Mouse (Mus musculus): Measurements from ENCODE around the gene Pou6f1.
"Not testable (repeated sequence)": the region's sequence is repeated elsewhere in the genome, so short reads cannot be mapped to it uniquely, and the experiment has no call there.

The Pou6f1 gene

DNA sequence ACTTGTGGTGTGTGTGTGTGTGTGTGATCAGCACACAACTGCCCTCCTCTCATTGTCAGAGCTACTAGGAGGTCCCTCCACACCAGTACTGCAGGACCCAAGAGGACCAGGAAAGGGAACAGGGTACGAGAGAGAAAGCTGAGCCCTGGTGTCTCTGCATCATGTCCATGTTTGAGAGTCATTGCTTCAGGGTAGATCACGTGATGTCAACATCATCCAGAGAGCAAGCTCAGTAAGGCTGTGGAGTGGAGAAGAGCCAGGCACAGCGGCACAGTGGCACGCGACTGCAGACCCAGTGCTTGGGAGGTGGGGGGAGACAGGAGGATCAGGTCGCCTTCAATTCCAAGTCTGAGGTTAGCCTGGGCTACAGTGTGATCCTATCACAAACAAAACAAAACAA lies 23.4 kb downstream of the Pou6f1 start:
- no peak for DNase-seq (ENCODE audit: low spot score in 2 of 2)

DNA sequence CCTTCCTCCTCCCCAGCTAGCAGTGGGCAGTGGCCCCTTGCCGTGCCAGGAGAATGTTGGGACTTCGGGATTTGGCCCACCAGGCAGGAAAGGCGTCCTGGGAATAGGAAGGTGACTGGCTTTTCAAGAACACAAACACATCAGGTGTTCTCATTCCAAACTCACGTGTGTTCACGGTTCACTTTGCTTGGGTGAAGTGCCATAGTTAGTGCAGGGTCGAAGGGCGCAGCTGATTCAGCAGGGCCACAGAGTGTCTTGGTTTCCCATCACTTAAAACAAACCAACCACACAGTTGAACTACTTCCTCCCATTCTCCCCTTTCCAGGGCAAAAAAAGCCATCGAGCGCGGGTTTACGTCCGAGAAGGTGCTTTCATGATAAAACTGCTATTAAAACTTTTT lies 24.4 kb downstream of the Pou6f1 start:
- DNase-seq (ENCODE audit: low spot score in 2 of 2), result no peak

DNA sequence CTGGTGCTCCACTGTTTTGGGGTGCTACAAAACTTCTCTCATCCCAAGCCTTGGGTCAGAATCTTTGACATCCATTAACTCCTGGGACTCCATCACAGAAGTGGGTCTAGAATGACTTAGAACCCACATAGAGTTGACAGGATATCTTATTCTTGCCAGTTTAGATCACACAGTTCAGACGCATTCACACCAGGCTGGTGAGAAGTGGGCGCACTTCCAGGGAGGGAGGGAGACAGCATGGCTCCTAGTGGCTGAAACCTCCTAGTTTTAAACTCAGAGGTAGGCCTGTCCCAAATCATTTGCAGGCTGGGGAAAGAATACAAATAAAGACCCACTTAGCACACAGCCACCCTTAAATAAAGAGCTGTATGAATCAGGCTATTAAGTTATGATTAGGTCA lies 25.4 kb downstream of the Pou6f1 start:
- DNase-seq (ENCODE audit: low spot score in 2 of 2), result no peak

DNA sequence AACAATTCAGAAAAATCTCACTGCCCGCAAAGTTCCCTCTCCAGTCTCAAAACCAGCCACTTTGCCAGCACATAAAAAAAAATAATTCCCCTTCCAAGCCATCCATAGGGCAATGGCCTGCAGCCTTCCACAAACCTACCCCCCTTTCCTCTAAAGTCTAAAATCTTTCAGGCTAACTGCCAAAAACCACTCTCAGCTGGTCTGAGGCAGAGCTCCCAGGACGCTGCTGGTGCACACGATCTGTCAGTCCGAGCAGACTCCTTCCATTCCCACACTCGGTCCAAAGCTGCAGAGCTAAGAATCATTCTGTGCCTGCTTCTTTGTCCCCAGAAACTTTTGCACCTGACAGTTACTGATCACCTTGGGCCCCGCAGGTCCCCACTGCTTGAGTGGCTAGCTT lies 25.8 kb downstream of the Pou6f1 start:
- no peak for DNase-seq (ENCODE audit: low spot score in 2 of 2)

DNA sequence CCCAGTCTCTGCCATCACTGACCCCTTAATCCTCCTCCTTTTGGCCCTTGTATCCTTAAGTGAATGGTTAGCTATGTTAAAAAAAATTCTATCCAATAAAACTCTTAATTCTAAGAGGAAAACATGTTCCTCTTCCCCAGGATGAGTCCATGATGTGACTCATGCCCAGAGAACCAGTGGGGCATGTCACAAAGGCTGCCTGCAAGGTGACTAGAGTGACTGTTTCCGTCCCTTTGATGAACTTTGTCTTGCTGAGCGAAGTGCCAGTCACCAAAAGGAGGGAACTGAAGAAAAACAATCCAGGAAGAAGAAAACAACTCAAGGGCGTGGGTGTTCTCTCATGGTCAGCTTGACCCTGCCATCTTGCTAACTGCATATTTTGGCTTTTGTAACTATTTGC lies 30.5 kb downstream of the Pou6f1 start:
- DNase-seq (ENCODE audit: low spot score in 2 of 2), result no peak

DNA sequence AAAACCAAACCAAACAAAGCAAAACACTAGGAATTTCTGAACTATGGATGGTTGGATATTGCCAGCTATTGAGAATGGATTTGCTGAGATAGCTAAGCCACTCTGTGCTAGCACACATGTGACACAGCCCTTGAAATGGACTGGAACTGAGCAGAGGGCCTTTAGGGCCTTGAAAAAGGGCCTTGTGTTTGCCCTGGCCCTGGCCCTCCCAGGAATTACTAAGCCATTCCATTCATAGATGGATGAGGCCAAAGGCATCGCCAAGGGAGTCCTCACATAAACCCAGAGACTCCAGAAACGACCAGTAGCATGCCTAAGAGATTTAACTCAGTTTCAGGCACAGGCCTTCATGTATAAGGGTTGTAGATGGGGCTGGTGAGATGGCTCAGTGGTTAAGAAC lies 33.3 kb downstream of the Pou6f1 start:
- DNase-seq (ENCODE audit: low spot score in 2 of 2), result no peak

DNA sequence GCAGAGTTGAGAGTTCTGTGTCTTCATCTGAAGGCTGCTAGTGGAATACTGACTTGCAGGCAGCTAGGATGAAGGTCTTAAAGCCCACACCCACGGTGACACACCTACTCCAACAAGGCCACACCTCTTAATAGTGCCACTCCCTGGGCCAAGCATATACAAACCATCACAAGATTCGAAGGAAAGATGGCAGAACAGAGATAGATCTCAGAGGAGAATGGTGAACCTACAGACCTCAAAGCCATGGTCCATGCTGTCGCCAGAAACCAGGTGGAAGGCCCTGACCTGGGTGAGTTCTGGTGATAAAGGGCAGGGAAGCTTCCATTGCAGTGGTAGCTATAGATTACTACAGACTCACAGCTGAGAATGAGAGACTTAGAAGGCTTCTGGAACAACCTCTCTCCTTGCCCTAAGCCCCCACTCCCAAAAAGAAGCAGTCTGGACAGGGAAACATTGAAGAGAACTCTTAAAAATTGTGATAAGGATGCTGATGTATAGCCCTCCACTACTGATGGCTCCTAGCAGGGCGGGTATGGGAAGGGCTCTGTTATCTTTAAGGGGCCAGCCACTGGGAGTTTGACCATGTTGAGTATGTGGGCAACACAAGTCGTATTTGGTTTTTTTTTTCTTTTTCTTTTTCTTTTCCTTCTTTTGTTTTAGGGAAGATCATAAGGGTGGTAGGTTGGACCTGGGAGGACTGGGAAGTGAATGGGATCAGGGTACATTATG lies 41.9 kb downstream of the Pou6f1 start:
- DNase-seq (ENCODE audit: low spot score in 2 of 2), result no peak

DNA sequence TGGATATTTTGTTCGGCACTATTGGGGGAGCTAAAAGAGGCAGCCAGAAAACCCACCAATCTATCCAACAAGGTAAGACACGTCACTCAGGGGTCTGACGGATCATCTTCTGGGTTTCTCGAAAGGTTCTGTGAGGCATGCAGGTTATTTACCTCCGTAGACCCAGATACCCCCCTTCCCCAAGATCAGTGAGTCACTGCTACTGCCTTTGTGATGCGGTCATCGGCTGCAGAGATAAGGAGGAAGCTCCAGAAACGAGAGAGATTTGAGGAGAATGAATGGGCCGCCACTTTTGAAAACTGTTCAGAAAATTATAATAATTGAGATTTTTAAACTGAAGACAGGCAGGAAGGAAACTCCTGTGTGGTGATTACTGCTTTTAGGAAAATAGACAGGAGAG lies 43.4 kb downstream of the Pou6f1 start:
- no peak for DNase-seq (ENCODE audit: low spot score in 2 of 2)

DNA sequence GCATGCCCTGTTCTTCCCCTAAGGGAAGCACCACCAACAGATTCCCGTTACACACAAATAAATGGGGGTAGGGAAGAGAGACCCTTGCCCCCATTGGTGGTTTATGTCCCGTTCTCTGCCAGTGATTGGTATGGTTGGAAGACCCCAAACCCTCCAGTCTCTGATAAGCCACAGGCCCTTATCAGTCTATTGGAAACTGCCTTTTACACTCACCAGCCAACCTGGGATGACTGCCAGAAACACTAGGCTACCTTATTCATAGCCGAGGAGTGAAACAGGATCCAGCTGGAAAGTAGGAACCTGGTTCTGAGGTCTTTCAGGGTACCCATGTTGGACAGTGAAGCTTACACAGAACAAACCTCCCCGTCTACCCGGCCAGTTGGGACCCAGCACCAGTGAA lies 43.8 kb downstream of the Pou6f1 start:
- no peak for DNase-seq (ENCODE audit: low spot score in 2 of 2)

DNA sequence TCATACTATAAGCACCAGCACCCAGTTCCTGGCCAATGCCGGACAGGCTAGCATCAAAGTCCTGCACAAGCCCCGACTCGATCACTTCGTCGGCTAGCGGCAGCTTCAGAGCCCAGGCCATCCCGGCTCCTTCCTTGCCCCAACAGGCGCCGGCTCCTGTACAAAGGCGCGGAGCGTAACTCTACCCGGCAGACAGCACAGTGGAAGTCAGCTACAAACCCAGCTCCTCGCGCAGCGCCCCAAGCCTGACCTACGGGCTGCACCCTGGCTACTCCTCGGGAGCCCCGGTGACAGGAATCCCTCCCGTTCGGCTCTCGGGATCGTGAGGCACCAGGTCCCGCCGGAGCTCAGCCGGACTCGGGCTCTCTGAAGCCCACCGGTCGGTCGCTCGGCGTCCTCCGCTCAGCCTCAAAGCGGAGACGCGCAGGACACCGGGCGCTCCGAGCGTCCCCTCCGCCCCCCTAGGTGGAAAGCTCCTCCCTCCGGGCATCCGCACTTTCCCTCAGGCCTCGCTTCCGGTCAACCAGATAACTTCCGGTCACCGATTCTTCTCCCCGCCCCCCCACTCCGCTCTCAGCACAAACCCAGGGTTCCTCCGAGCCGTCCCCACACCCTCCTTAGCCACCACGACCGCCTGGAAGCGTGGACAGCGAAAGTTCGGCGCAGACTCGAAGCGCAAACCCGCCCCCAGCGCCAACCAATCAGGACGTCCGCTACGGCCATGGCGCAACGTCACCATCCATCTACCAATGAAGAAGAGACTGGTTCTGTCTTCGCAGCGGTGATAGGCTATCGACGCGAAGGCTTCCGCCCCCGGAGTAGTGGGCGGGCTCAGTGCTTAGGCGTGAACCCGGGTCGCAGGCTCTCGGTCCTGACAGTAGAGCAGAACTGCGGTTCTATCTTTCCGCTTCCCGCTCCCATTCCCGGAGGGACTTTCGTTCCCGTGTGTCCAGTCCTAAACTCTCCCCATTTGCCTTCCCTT lies 48.2 kb downstream of the Pou6f1 start, which contains the start of gene Tfcp2:
TSS of gene Tfcp2 (minus strand) at position 683 of the 982 bp plus-strand sequence.
- peak; percentile 94 to 97 for DNase-seq (ENCODE audit: low spot score in 2 of 2)

DNA sequence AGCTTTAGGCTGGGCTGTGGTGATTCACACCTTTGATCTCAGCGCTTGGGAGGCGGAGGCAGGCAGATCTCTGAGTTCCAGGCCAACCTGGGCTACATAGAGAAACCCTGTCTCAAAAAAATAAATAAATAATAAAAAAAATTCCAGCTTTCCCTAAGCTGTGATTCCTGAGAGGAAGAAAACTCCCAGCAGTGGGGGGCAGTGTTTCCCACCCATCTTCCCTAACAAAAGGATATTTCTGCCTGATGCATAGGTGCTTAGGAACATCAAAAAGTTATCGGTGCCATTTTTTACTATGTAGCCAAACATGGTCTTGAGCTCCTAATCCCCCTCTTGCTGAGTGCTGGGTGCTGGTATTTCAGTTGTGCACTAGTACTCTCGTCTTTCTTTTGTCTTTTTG lies 49.5 kb downstream of the Pou6f1 start:
- DNase-seq (ENCODE audit: low spot score in 2 of 2), result no peak

DNA sequence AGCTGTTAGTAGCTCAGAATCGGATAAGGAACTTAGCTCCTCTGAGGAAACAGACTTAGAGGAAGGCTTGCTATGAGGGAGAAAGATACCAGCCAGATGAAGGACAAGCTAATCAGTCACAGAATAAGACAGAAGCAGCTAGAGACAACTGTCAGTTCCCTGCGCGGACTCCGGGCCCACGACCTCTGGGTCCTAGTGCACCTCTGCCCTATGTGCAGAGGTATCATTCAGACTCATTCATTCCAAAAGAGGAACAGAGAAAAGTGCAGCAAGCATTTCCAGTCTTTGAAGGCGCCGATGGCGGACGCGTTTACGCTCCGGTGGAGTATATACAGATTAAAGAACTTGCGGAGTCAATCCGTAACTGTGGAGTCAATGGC lies 56.1 kb downstream of the Pou6f1 start:
- not testable (repeated sequence) for DNase-seq (ENCODE audit: low spot score in 2 of 2)

DNA sequence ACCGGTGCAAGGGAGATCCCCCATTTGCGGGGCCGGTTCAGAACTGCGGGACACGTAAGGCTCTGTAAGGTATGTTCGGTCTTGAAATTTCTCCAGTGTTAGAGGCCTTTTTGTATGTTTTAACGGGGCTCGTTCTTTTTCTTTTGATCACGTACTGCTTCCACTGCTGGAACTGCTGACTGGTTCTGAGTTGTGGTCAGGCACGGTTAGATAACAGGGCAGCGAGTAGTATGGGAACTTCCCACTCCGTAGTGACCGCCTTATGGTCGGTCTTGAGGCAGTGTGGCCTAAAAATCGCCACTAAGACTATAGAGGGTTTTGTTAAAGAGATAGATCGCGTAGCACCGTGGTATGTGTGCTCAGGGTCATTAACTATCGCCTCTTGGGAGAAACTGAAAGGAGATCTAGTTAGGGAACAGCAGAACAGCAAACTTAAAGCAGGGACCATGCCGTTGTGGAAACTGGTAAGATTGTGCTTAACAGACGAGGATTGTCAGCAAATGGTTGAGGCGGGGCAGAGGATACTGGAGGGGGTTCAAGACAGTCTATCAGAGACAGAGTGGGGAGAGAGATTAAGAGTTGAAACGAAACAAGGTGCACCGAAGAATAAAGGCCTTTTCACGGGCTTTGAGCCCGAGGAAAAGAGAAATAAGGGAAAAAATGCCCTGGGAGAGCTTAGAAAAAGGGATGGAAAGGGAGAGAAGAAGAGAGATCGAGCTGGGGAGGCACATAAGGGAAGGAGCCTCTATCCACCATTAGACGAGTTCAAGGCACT lies 56.7 kb downstream of the Pou6f1 start:
- DNase-seq (ENCODE audit: low spot score in 2 of 2), result not testable (repeated sequence)

DNA sequence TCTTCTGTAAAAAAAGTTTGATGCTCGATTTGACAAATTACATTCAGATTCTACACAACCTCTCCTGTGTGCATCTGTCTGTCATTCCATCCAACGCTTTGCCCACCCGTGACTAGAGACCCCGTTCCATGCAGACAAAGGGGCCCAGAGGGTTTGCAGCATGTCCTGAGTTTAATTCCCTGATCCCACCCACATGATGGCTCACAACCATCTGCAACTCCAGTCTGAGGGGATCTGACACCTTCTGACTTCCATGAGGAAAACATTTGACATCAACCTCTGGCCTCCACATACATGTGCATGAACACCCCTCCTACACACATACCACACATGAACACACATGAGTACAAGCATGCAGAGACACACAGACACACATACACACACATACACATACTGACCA lies 58.4 kb downstream of the Pou6f1 start:
- DNase-seq (ENCODE audit: low spot score in 2 of 2), result no peak

DNA sequence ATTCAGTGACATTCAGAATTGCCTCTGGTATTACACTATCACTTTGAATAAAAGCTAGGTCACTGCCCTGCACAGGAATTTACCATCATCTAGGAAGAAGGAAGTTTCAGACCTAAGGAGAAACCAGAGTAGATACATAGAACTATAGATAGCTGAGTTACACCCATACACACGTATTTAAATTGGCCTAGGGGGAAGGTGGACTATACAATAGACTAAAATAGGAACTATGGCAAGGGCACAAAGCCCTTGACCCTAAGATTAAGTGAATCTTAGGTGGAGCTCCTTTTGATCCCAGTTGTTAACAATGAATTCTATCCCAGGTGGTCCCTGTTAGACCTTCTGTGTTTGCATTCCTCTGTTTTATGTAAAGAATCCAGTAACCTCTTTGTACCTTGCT lies 58.8 kb downstream of the Pou6f1 start:
- not testable (repeated sequence) for DNase-seq (ENCODE audit: low spot score in 2 of 2)

DNA sequence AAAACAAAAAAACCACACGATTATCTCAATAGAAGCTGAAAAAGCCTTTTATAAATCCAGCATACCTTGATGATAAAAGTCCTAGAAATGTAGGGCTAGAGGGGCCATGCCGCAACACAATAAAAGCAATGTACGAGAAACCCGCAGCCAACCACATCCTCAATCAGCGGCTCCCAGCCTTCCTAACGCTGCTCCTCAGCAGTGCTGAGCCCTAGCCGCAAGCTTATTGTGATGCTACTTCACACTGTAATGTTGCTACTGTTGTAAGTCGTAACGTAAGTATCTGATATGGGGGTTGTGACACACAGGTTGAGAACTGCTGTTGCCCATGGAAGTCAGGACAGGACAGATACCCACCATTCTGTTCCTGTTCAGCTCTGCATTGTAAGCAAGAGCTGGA lies 60.4 kb downstream of the Pou6f1 start:
- DNase-seq (ENCODE audit: low spot score in 2 of 2), result no peak

DNA sequence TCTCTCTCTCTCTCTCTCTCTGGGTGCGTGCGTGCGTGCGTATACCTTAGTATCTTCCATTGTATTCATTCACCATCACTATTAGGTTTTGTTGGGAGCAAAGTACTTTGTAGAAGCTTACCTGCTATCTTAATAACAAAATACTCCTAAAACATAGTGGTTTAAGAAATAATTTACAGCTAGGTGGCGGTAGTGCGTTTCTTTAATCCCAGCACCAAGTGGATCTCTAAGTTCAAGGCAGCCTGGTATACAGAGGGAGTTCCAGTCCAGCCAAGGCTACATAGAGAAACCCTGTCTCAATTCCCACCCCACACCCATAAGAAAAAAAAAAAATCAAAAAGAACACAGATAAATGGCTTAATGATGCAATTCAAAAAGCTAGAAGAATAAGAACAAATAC lies 61.9 kb downstream of the Pou6f1 start:
- no peak for DNase-seq (ENCODE audit: low spot score in 2 of 2)

DNA sequence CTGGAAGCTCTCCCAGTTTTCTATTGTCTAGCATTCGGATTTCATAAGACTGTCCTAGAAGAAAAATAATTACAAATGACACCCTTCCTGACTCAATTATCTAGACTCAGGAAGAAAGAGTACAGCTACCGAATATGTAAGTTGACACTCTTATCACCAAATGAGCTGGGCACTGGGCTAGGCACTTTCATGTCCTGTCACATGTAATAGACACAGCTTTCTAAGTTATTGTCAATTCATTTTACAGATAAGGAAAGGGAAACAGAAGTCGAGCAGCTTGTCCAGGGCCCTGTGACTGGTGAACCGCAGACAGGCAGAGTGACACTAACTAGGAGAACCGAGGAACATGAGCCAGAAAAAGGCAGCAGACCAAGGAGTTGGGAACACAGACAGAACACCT lies 71.9 kb downstream of the Pou6f1 start:
- DNase-seq (ENCODE audit: low spot score in 2 of 2), result no peak

DNA sequence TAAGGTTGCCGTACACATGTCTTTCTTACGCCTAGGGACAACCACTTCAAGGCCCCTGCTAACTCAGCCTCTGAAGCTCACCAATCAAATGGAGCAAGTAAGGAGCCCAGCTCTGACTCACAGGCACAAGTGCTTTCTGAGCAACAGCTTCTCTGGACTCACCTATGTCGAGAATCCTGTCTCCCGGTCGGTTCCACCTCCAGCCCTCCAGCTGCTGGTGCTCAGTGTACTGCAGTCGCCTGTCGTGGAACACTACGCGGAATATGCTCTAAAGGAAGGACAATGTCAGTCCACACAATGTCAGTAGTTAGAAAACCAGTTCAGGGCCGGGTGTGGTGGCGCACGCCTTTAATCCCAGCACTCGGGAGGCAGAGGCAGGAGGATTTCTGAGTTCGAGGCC lies 74.4 kb downstream of the Pou6f1 start:
- no peak for DNase-seq (ENCODE audit: low spot score in 2 of 2)

Data from cerebellum, postnatal 4 days (tissue).